8 mouse cellular contexts compared by ENCODE assay signal in genomic region chr10:75211807-75212645, GRCm38 (mm10). TPM values are rescaled to one million over a fixed set of nuclear protein-coding genes. Genes with fewer than 3 reads are reported as not detected.
A peak's percentile ranks its signal among the peaks of the same experiment; 100 is the strongest.
DNase-seq lines count a peak whose midpoint lies in the region; ATAC-seq and TF ChIP-seq lines count a peak whose summit lies in the region.

Gene Specc1l (plus strand): TSS chr10:75212073.

- H3K9ac ChIP-seq in heart, embryonic 12.5 days, result peak within 1 kb of the TSS; percentile 86
- H3K9ac ChIP-seq in kidney, postnatal 0 days (ENCODE audit: low read depth, low read length), result peak within 1 kb of the TSS; percentile 97
- H3K9ac ChIP-seq in liver, embryonic 11.5 days (ENCODE audit: low read depth, low read length), result peak within 1 kb of the TSS; percentile 91
- peak within 1 kb of the TSS; percentile 79 for H3K9ac ChIP-seq in stomach, embryonic 14.5 days (replicated peaks; ENCODE audit: low read depth, low read length)

- peak within 1 kb of the TSS; percentile 96 for H3K27ac ChIP-seq in heart, embryonic 12.5 days (ENCODE audit: poor library complexity, severe bottlenecking)
- peak within 1 kb of the TSS; percentile 99 for H3K27ac ChIP-seq in kidney, postnatal 0 days
- H3K27ac ChIP-seq in liver, embryonic 11.5 days (ENCODE audit: low read depth, low read length), result peak within 1 kb of the TSS; percentile 97
- H3K27ac ChIP-seq in stomach, embryonic 14.5 days (ENCODE audit: low read length), result peak within 1 kb of the TSS; percentile 99

- H3K9me3 ChIP-seq in erythroblast, embryonic 14.5 days (ENCODE audit: control insufficient read depth, low read length), result no peaks in the 10 kb centered on the region
- H3K9me3 ChIP-seq in heart, embryonic 12.5 days (replicated peaks), result no peaks in the 10 kb centered on the region
- H3K9me3 ChIP-seq in kidney, postnatal 0 days (replicated peaks; ENCODE audit: low read length), result no peaks in the 10 kb centered on the region
- H3K9me3 ChIP-seq in liver, embryonic 11.5 days (ENCODE audit: control insufficient read depth, low read length), result no peaks in the 10 kb centered on the region
- H3K9me3 ChIP-seq in stomach, embryonic 14.5 days (ENCODE audit: control insufficient read depth, low read depth, low read length), result no peaks in the 10 kb centered on the region

- peak; percentile 99 for ATAC-seq in heart, embryonic 12.5 days (ENCODE audit: insufficient number of reproducible peaks, low FRiP score)
- peak; percentile 99 for ATAC-seq in kidney, postnatal 0 days (replicated peaks; ENCODE audit: low FRiP score, low read depth)
- ATAC-seq in liver, embryonic 11.5 days (replicated peaks; ENCODE audit: low FRiP score), result peak; percentile 99
- peak; percentile 99 for ATAC-seq in stomach, embryonic 14.5 days (ENCODE audit: insufficient number of reproducible peaks, insufficient read depth, low FRiP score, low read depth)

- WGBS in heart, embryonic 12.5 days, result under 1% methylated on average over 60 of the region's 80 CpGs
- WGBS in kidney, postnatal 0 days, result under 1% methylated on average over 51 of the region's 80 CpGs
- WGBS in liver, embryonic 11.5 days, result 1% methylated on average over 62 of the region's 80 CpGs
- under 1% methylated on average over 72 of the region's 80 CpGs for WGBS in stomach, embryonic 14.5 days

- H3ac ChIP-seq in C2C12 (ENCODE audit: control insufficient read depth, insufficient read length, low read depth), result peak within 1 kb of the TSS; percentile 90

- H3K79me2 ChIP-seq in C2C12 (ENCODE audit: control insufficient read depth, insufficient read depth), result peaks cover 49% of the 10 kb centered on the region

- peak within 1 kb of the TSS; percentile 75 for H3K4me3 ChIP-seq in C2C12 (ENCODE audit: insufficient read depth, poor library complexity, severe bottlenecking)
- H3K4me3 ChIP-seq in erythroblast, embryonic 14.5 days (replicated peaks), result peak within 1 kb of the TSS; percentile 93
- peak within 1 kb of the TSS; percentile 97 for H3K4me3 ChIP-seq in heart, embryonic 12.5 days
- H3K4me3 ChIP-seq in kidney, postnatal 0 days (replicated peaks; ENCODE audit: low read depth, low read length), result peak within 1 kb of the TSS; percentile 90
- H3K4me3 ChIP-seq in liver, embryonic 11.5 days (ENCODE audit: low read depth, low read length), result peak within 1 kb of the TSS; percentile 85
- H3K4me3 ChIP-seq in stomach, embryonic 14.5 days (ENCODE audit: low read depth, low read length), result peak within 1 kb of the TSS; percentile 83

- peak; percentile 99 for DNase-seq in brain, embryonic 14.5 days (ENCODE audit: low read depth)
- peak; percentile 99 for DNase-seq in kidney, postnatal 0 days (ENCODE audit: low spot score)
- DNase-seq in liver, embryonic 11.5 days (ENCODE audit: low spot score), result peak; percentile 96
- DNase-seq in naive thymus-derived CD4-positive, alpha-beta T cell, adult 2 months (ENCODE audit: low read depth), result peak; percentile 99

- H3K79me3 ChIP-seq in C2C12 (ENCODE audit: low read depth), result peaks cover 47% of the 10 kb centered on the region

- no peak for TF ChIP-seq CTCF in C2C12 (IDR thresholded peaks at IDR 0.05; ENCODE audit: control insufficient read depth, insufficient read depth, insufficient read length)
- no peak for TF ChIP-seq CTCF in brain, embryonic 14.5 days (IDR thresholded peaks at IDR 0.05; ENCODE audit: borderline replicate concordance, extremely low read depth, insufficient read depth, insufficient read length)
- TF ChIP-seq CTCF in kidney, postnatal 0 days (IDR thresholded peaks at IDR 0.05; ENCODE audit: low read depth), result no peak

- peaks cover 22% of the 10 kb centered on the region for H3K4me1 ChIP-seq in erythroblast, embryonic 14.5 days (ENCODE audit: control insufficient read depth)
- peaks cover 8% of the 10 kb centered on the region for H3K4me1 ChIP-seq in heart, embryonic 12.5 days (replicated peaks)
- peaks cover 8% of the 10 kb centered on the region; the same call in 1 of the 2 replicates for H3K4me1 ChIP-seq in kidney, postnatal 0 days (replicated peaks; ENCODE audit: insufficient read depth, low read length)
- peaks cover 6% of the 10 kb centered on the region for H3K4me1 ChIP-seq in liver, embryonic 11.5 days (replicated peaks; ENCODE audit: control insufficient read depth, insufficient read depth, low read length)
- peaks cover 10% of the 10 kb centered on the region; the same call in 1 of the 2 replicates for H3K4me1 ChIP-seq in stomach, embryonic 14.5 days (ENCODE audit: control insufficient read depth, insufficient read depth, low read length)

- H3K27me3 ChIP-seq in C2C12 (ENCODE audit: control insufficient read depth, insufficient read depth, insufficient read length), result no peaks in the 10 kb centered on the region
- H3K27me3 ChIP-seq in erythroblast, embryonic 14.5 days (ENCODE audit: control insufficient read depth), result no peaks in the 10 kb centered on the region
- H3K27me3 ChIP-seq in heart, embryonic 12.5 days (replicated peaks), result no peaks in the 10 kb centered on the region
- H3K27me3 ChIP-seq in kidney, postnatal 0 days (ENCODE audit: insufficient read depth, low read length), result no peaks in the 10 kb centered on the region
- H3K27me3 ChIP-seq in liver, embryonic 11.5 days (replicated peaks; ENCODE audit: control insufficient read depth, insufficient read depth, low read length), result no peaks in the 10 kb centered on the region
- no peaks in the 10 kb centered on the region for H3K27me3 ChIP-seq in stomach, embryonic 14.5 days (ENCODE audit: control insufficient read depth, insufficient read depth, low read length)

- peak within 1 kb of the TSS; percentile 97 for H3K4me2 ChIP-seq in heart, embryonic 12.5 days
- H3K4me2 ChIP-seq in kidney, postnatal 0 days (ENCODE audit: low read length), result peak within 1 kb of the TSS; percentile 79
- peak within 1 kb of the TSS; percentile 93 for H3K4me2 ChIP-seq in liver, embryonic 11.5 days
- H3K4me2 ChIP-seq in stomach, embryonic 14.5 days (replicated peaks; ENCODE audit: low read depth, low read length), result peak within 1 kb of the TSS; percentile 62

- H3K36me3 ChIP-seq in C2C12 (ENCODE audit: control insufficient read depth, insufficient read depth), result no peaks in the 10 kb centered on the region
- no peaks in the 10 kb centered on the region for H3K36me3 ChIP-seq in erythroblast, embryonic 14.5 days (ENCODE audit: control insufficient read depth)
- H3K36me3 ChIP-seq in heart, embryonic 12.5 days, result no peaks in the 10 kb centered on the region
- no peaks in the 10 kb centered on the region for H3K36me3 ChIP-seq in kidney, postnatal 0 days (ENCODE audit: insufficient read depth, low read length)
- H3K36me3 ChIP-seq in liver, embryonic 11.5 days (ENCODE audit: control insufficient read depth, insufficient read depth, low read length), result no peaks in the 10 kb centered on the region
- no peaks in the 10 kb centered on the region for H3K36me3 ChIP-seq in stomach, embryonic 14.5 days (ENCODE audit: control insufficient read depth, insufficient read depth, low read length)

- TF ChIP-seq POLR2A in brain, embryonic 14.5 days (IDR thresholded peaks at IDR 0.05; ENCODE audit: borderline replicate concordance, extremely low read depth, insufficient read depth, insufficient read length, poor library complexity, severe bottlenecking), result peak; percentile 96

TF ChIP-seq in C2C12, 6 proteins besides CTCF, POLR2A, EP300 and RAD21:
- no peak for TF ChIP-seq USF1 (IDR thresholded peaks at IDR 0.05; ENCODE audit: low read depth)
- no peak for TF ChIP-seq MYOD1 (IDR thresholded peaks at IDR 0.05; ENCODE audit: control insufficient read depth, insufficient read length, low read depth)
- TF ChIP-seq CEBPB (IDR thresholded peaks at IDR 0.05; ENCODE audit: low read depth), result no peak
- no peak for TF ChIP-seq MAX (IDR thresholded peaks at IDR 0.05)
- TF ChIP-seq FOSL1 (IDR thresholded peaks at IDR 0.05; ENCODE audit: insufficient read depth, low read length, poor library complexity, severe bottlenecking), result no peak
- TF ChIP-seq MYOG (IDR thresholded peaks at IDR 0.05; ENCODE audit: control insufficient read depth, extremely low read depth, insufficient read length), result no peak

RNA-seq across cellular contexts. Expression of gene Specc1l, which starts in this region (rescaled TPM):
- polyA plus RNA-seq in C2C12 (2012; fragmentation: generic; extraction: Trizol), result 19.1 TPM
- polyA plus RNA-seq in brain, embryonic 14.5 days (2012; rRNA removed), result 28.4 and 42.0 TPM in 2 replicates
- 0.18 and 0.20 TPM in 2 replicates for polyA plus RNA-seq in erythroblast, embryonic 14.5 days (2012)
- polyA plus RNA-seq in heart, embryonic 12.5 days (2016; fragmentation: Nextera tagmentation; extraction: Ambion mirVana), result 30.2 and 32.1 TPM in 2 replicates
- 18.7 and 19.7 TPM in 2 replicates for polyA plus RNA-seq in kidney, postnatal 0 days (2015; fragmentation: Nextera tagmentation; extraction: Ambion mirVana)
- polyA plus RNA-seq in liver, embryonic 11.5 days (2014; fragmentation: Nextera tagmentation; extraction: Ambion mirVana), result 13.3 and 14.3 TPM in 2 replicates
- polyA plus RNA-seq in stomach, embryonic 14.5 days (2014; fragmentation: Nextera tagmentation; extraction: Ambion mirVana), result 32.5 and 32.7 TPM in 2 replicates

Comparison
In these comparisons a context has a peak if more than half of its experiments do, and no peak if none do; other contexts are left out.
1. Peak in every context shown above with its lines: DNase-seq, ATAC-seq, H3K4me3 ChIP-seq and H3K27ac ChIP-seq.
2. RNA of gene Specc1l (polyA plus RNA-seq): 28.4 to 42.0 TPM in brain, embryonic 14.5 days, 32.5 to 32.7 TPM in stomach, embryonic 14.5 days, 30.2 to 32.1 TPM in heart, embryonic 12.5 days, 19.1 TPM in C2C12 (single experiment), 18.7 to 19.7 TPM in kidney, postnatal 0 days and 13.3 to 14.3 TPM in liver, embryonic 11.5 days; 0.18 to 0.20 TPM in erythroblast, embryonic 14.5 days; every median in the first group is over 10 times any median in the second.